Mouse (Mus musculus) c-Kit-positive CD71-positive TER-119-positive erythroid progenitor cells, embryonic 14.5 days (primary cell): ENCODE results near the gene Prss46.

Source experiments
- DNase-seq: peaks from one replicate; pipeline ENCODE4 v3.0.0-alpha.2; 2013; ENCODE audit warnings: low spot score

The Prss46 gene

DNA sequence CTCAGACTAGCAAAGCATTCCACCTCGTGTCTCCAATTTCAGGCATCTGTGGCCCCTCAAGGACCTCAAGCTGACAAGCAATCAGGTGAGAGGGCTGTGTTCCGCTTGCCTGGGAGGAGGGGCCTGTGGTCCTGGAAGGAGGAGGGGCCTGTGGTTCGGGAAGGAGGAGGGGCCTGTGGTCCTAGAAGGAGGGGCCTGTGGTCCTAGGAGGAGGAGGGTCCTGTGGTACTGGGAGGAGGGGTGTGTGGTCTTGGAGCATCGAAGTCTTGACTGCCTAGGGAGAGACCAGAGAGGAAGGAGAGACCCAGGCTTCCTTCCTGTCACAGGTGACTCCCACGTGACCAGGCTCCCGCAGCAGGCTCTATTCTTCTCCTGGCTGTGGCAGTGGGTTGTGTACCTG lies 52.3 kb downstream of the Prss46 start:
- no peak for DNase-seq

DNA sequence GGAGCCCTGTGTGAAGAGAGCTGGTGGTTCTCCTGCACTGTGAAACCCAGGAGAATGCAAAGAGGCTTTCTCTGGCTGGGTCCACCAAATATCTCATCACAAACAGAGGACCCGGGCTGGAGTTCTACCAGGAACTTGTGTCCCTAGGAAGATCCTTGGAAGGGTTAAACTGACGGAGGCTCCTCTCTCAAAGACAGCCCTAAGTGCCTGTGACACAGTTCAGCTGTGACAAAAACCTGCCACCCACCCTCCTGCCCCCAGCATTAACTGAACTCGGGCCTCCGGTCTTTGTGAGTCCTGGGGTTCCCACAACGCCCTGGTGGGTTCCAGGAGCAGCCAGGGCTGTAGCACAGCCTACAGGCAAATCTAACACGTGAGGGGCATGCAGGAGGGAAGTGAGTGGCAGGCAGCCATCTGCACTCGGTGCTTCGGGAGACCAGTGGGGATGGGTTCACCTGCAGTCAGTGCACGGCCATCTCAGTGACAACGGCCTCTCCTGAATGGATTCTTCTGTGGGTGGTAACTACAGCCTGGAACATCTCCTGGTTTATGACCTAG lies 55.2 kb downstream of the Prss46 start:
- DNase-seq = no peak

DNA sequence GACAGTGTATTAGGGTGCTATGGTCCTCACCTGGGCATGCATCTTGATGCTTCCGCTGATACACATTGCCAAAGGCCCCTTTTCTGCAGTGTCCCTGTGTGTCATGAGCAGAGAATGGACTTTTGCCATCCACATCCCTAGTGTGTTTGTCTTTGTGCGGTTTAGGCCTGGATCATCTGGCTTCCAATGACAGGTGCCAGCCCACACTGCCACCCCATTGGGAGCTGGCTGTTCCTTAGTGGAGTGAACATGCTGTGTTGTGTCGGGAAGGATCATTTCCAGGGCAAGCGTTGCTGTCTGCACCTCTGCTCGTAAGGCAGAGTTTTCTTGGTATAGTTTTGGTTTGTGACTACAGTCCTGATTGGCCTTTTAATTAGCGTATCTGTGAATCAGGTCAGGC lies 56.9 kb downstream of the Prss46 start:
- DNase-seq = no peak

DNA sequence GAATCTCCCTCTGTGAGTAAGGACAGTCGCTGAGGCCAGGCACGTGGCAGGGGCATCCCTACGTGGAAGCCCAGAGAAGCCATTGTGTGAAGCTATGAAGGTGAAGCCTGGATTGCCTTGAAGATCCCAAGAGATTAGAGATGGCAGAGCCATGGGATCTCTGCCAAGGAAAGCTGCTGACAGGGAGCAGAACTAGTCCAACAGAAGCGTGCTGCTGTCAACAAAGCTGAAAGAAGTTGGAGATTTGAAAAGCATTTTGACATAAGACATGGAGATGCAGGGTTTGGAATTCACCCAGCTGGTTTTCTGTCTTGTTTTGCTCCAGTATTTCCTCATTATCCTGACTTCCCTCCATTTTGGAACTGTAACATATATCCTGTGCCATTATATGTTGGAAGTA lies 58.0 kb downstream of the Prss46 start:
- DNase-seq = no peak
